ENCODE assay signal across 8 mouse cellular contexts in genomic region chr1:24679071-24679470, GRCm38 (mm10). TPM values are rescaled to one million over a fixed set of nuclear protein-coding genes. Genes with fewer than 3 reads are reported as not detected.
DNase-seq lines count a peak whose midpoint lies in the region; ATAC-seq and TF ChIP-seq lines count a peak whose summit lies in the region.

No protein-coding gene starts in this region.

- peak overlapping the region; percentile 88 for H3K9ac ChIP-seq in embryonic facial prominence, embryonic 14.5 days (ENCODE audit: low read depth, low read length)
- H3K9ac ChIP-seq in midbrain, embryonic 11.5 days (ENCODE audit: low read length), result peak overlapping the region; percentile 83

- peak overlapping the region; percentile 95 for H3K4me3 ChIP-seq in lung, adult 2 months (replicated peaks; ENCODE audit: extremely low read depth, low read depth, low read length)
- peak overlapping the region; percentile 82 for H3K4me3 ChIP-seq in embryonic facial prominence, embryonic 14.5 days (ENCODE audit: low read depth, low read length)
- H3K4me3 ChIP-seq in midbrain, embryonic 11.5 days (ENCODE audit: low read depth, low read length), result peak overlapping the region; percentile 80

- peak overlapping the region; percentile 84 for H3K27ac ChIP-seq in embryonic facial prominence, embryonic 14.5 days (replicated peaks; ENCODE audit: low read depth, low read length)
- peak overlapping the region; percentile 59; the same call in 1 of the 2 replicates for H3K27ac ChIP-seq in midbrain, embryonic 11.5 days (ENCODE audit: low read depth, low read length)

- no peaks in the 10 kb centered on the region for H3K27me3 ChIP-seq in embryonic facial prominence, embryonic 14.5 days (replicated peaks; ENCODE audit: control insufficient read depth, insufficient read depth, low read length)
- no peaks in the 10 kb centered on the region for H3K27me3 ChIP-seq in midbrain, embryonic 11.5 days (ENCODE audit: control insufficient read depth, insufficient read depth, low read length)

- TF ChIP-seq POLR2A in lung, adult 2 months (IDR thresholded peaks at IDR 0.05; ENCODE audit: borderline replicate concordance, extremely low read depth, low read depth, low read length), result no peak

- peak; percentile 23; the same call in 1 of the 2 replicates for ATAC-seq in embryonic facial prominence, embryonic 14.5 days (ENCODE audit: low read depth)
- ATAC-seq in midbrain, embryonic 11.5 days (ENCODE audit: low FRiP score), result no peak

- no peak for TF ChIP-seq CTCF in lung, adult 2 months (IDR thresholded peaks at IDR 0.05; ENCODE audit: insufficient read depth, low read length)

- 1% methylated on average over 13 of the region's 13 CpGs for WGBS in lung, adult 2 months
- WGBS in embryonic facial prominence, embryonic 14.5 days, result 4% methylated on average over 13 of the region's 13 CpGs
- WGBS in midbrain, embryonic 11.5 days, result 4% methylated on average over 13 of the region's 13 CpGs

- DNase-seq in lung, adult 2 months, result no peak
- no peak for DNase-seq in lung, postnatal 10 days
- peak; percentile 34 for DNase-seq in embryonic facial prominence, embryonic 14.5 days (ENCODE audit: low spot score)
- DNase-seq in kidney, postnatal 25 days, result peak; percentile 21 to 45
- peak; percentile 85 for DNase-seq in midbrain, embryonic 11.5 days (ENCODE audit: low spot score, missing footprints)
- DNase-seq in right cerebral cortex, postnatal 25 days, result no peak
- no peak for DNase-seq in embryo, embryonic 9.5 days (ENCODE audit: extremely low spot score)
- DNase-seq in left cerebral cortex, postnatal 25 days (ENCODE audit: low spot score in 2 of 2), result no peak

- H3K9me3 ChIP-seq in embryonic facial prominence, embryonic 14.5 days (ENCODE audit: control insufficient read depth, low read length), result no peaks in the 10 kb centered on the region
- H3K9me3 ChIP-seq in midbrain, embryonic 11.5 days (ENCODE audit: control insufficient read depth, low read length), result no peaks in the 10 kb centered on the region

- intact Hi-C loops in left cerebral cortex, postnatal 25 days (cut with DNase I), result loop anchor here (2.0 kb wide), 1 partner anchor 18 kb away; no protein-coding TSS in a partner anchor

- no peaks in the 10 kb centered on the region for H3K36me3 ChIP-seq in embryonic facial prominence, embryonic 14.5 days (ENCODE audit: control insufficient read depth, insufficient read depth, low read length)
- H3K36me3 ChIP-seq in midbrain, embryonic 11.5 days (ENCODE audit: control insufficient read depth, insufficient read depth, low read length), result no peaks in the 10 kb centered on the region

- H3K4me2 ChIP-seq in embryonic facial prominence, embryonic 14.5 days (ENCODE audit: low read depth, low read length), result peak overlapping the region; percentile 70
- H3K4me2 ChIP-seq in midbrain, embryonic 11.5 days, result peak overlapping the region; percentile 63

- no peaks in the 10 kb centered on the region for H3K4me1 ChIP-seq in lung, adult 2 months (ENCODE audit: control insufficient read depth, insufficient read depth, low read length)
- peaks cover 3% of the 10 kb centered on the region; the same call in 1 of the 2 replicates for H3K4me1 ChIP-seq in embryonic facial prominence, embryonic 14.5 days (ENCODE audit: control insufficient read depth, insufficient read depth, low read length)
- H3K4me1 ChIP-seq in midbrain, embryonic 11.5 days (ENCODE audit: control insufficient read depth, insufficient read depth, low read length), result peaks cover 6% of the 10 kb centered on the region; the same call in 1 of the 2 replicates

RNA-seq across cellular contexts. Expression of gene Lmbrd1, which starts 0.6 kb away (rescaled TPM):
- 16.7 and 34.1 TPM in 2 replicates for polyA plus RNA-seq in lung, adult 2 months (2012; rRNA removed)
- polyA plus RNA-seq in embryonic facial prominence, embryonic 14.5 days (2014; fragmentation: Nextera tagmentation; extraction: Ambion mirVana), result 27.1 and 30.3 TPM in 2 replicates
- polyA plus RNA-seq in midbrain, embryonic 11.5 days (2014; fragmentation: Nextera tagmentation; extraction: Ambion mirVana), result 29.0 and 30.6 TPM in 2 replicates
- total RNA-seq in left cerebral cortex, postnatal 25 days (2021), result 100 to 1,000 TPM; 130 to 137 TPM

Comparison
In these comparisons a context has a peak if more than half of its experiments do, and no peak if none do; other contexts are left out.
1. DNase-seq: peak in embryonic facial prominence, embryonic 14.5 days (single experiment), kidney, postnatal 25 days (2 of 2) and midbrain, embryonic 11.5 days (single experiment); none in lung, adult 2 months (single experiment), lung, postnatal 10 days (single experiment), right cerebral cortex, postnatal 25 days (single experiment), embryo, embryonic 9.5 days (single experiment) and left cerebral cortex, postnatal 25 days (0 of 2).
2. Peak in every context shown above with its lines, with median percentiles within 50 percentile points of each other: H3K4me3 ChIP-seq.